Comparison of ENCODE assay signal across 8 mouse cellular contexts in the genomic region with DNA sequence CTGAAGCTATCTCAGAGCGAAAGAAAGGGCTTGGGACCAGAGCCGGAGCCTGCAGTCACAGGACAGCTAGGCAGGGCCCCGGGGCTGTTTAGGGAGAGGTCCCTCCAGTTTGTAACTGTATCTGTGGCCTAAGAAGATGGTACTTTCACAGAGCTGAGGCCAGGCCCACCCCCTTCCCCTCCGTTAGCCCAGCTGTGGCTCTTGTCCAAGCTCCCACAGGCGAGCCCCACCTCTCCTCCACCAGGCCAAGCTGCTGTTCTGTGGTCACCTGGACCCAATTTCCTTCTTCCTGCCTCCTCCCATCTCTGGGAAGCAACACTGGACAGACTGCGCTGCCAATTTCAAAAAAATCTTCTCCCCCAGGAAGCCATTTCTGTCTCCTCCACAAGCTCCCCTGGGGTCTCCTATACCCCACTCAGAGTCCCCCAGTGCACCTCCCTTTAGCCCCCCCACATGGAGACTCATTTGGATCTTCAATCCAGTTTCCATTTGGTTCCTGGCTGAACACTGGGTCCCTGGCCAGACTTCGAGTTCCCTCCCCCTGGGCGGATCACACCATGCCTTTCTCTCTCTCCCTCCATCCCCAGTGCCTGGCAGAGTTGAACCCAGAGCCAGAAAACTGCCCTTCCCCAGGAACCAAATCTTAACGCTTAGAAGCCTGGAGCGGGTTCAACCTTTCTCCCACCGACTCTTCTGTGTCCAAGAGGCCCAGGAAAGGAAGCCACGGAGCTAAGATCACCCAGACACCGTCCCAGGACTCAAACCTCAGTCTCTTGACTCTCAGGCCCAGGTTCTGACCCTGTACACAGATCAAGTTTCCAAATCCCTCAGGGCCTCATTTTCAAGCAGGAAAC. TPM values are rescaled to one million over a fixed set of nuclear protein-coding genes. Genes with fewer than 3 reads are reported as not detected.
DNase-seq lines count a peak whose midpoint lies in the region.

No protein-coding gene starts in this region.

- 54% methylated on average over 13 of the region's 13 CpGs for WGBS in limb, embryonic 10.5 days

- H3K4me3 ChIP-seq in limb, embryonic 10.5 days, result peak overlapping the region; percentile 7; the same call in 1 of the 2 replicates

- H3K4me1 ChIP-seq in limb, embryonic 10.5 days, result peaks cover 58% of the 10 kb centered on the region

- H3K36me3 ChIP-seq in limb, embryonic 10.5 days, result no peaks in the 10 kb centered on the region

- H3K9me3 ChIP-seq in limb, embryonic 10.5 days (replicated peaks), result no peaks in the 10 kb centered on the region

- DNase-seq in cerebellum, postnatal 14 days, result peak; percentile 25 to 32
- DNase-seq in cerebellum, postnatal 4 days (ENCODE audit: low spot score in 2 of 2), result no peak
- DNase-seq in 3134 (ENCODE audit: extremely low read depth, insufficient read length, low spot score), result peak; percentile 66
- peak; percentile 40 for DNase-seq in gastrocnemius, postnatal 10 days
- DNase-seq in limb, embryonic 10.5 days (ENCODE audit: low spot score), result peak; percentile 65
- DNase-seq in spleen, adult 18-20 months, result no peak
- DNase-seq in left cerebral cortex, adult 11 months (ENCODE audit: low spot score), result no peak
- no peak for DNase-seq in cerebellum, postnatal 25 days

- H3K27ac ChIP-seq in limb, embryonic 10.5 days, result peak overlapping the region; percentile 87

- H3K27me3 ChIP-seq in limb, embryonic 10.5 days (ENCODE audit: low read depth, poor library complexity, severe bottlenecking), result no peaks in the 10 kb centered on the region

RNA-seq across cellular contexts. Expression of gene Wasf2, which starts 21.6 kb away (rescaled TPM):
- 10 to 100 TPM; 73.1 to 88.7 TPM for total RNA-seq in gastrocnemius, postnatal 10 days (2021)
- 62.9 and 73.7 TPM in 2 replicates for polyA plus RNA-seq in limb, embryonic 10.5 days (2016; fragmentation: Nextera tagmentation; extraction: Ambion mirVana)

Comparison
In these comparisons a context has a peak if more than half of its experiments do, and no peak if none do; other contexts are left out.
1. DNase-seq: peak in cerebellum, postnatal 14 days (2 of 2), 3134 (single experiment), gastrocnemius, postnatal 10 days (single experiment) and limb, embryonic 10.5 days (single experiment); none in cerebellum, postnatal 4 days (0 of 2), spleen, adult 18-20 months (0 of 2), left cerebral cortex, adult 11 months (single experiment) and cerebellum, postnatal 25 days (0 of 2).